Mouse (Mus musculus): ENCODE data around the gene Rtkn.

Rtkn gene

GRCm38 (mm10) chr6:83179390-83180117 lies 44.3 kb downstream of the Rtkn start:
- no peak for DNase-seq

GRCm38 (mm10) chr6:83180605-83181004 lies 45.3 kb downstream of the Rtkn start:
- DNase-seq: no peak

GRCm38 (mm10) chr6:83184858-83185435 lies 49.7 kb downstream of the Rtkn start:
- no peak for DNase-seq

GRCm38 (mm10) chr6:83185895-83186861 lies 50.9 kb downstream of the Rtkn start:
- DNase-seq: peak; percentile 24

- no peak for DNase-seq
Observed at GRCm38 (mm10) chr6:83186946-83187345, 51.7 kb downstream of the Rtkn start.

GRCm38 (mm10) chr6:83193571-83193970 lies 58.3 kb downstream of the Rtkn start:
- no peak for DNase-seq

GRCm38 (mm10) chr6:83197345-83198004 lies 62.2 kb downstream of the Rtkn start:
- peak; percentile 41 to 60 for DNase-seq
